Mouse (Mus musculus): ENCODE measurements around the gene Cplx3. TPM values are rescaled to one million over a fixed set of nuclear protein-coding genes. Genes with fewer than 3 reads are reported as not detected.

The Cplx3 gene
- total and polyA plus RNA-seq, 3 experiments = not detected

- DNase-seq (ENCODE audit: low read depth, low spot score) = peak; percentile 49
- H3K4me1 ChIP-seq (ENCODE audit: control insufficient read depth in 1 of 2, insufficient read depth in 2 of 2, low read length in 2 of 2) = peaks cover 25 to 59% of the 10 kb centered on the region in 2 experiments
- no peak overlapping the region for H3K9ac ChIP-seq (ENCODE audit: control insufficient read depth, low read depth, low read length, poor library complexity, severe bottlenecking)
- H3K4me3 ChIP-seq (ENCODE audit: control insufficient read depth in 1 of 2, insufficient read depth in 1 of 2, low read depth in 2 of 2, low read length in 2 of 2) = no peak overlapping the region
- H3K79me2 ChIP-seq (ENCODE audit: control insufficient read depth, insufficient read depth, low read length, poor library complexity) = peaks cover 98% of the 10 kb centered on the region
- H3K27ac ChIP-seq (ENCODE audit: control insufficient read depth, low read depth, low read length) = no peak overlapping the region; the same call in 1 of the 2 replicates
- no peaks in the 10 kb centered on the region for H3K27me3 ChIP-seq (ENCODE audit: control insufficient read depth in 1 of 2, insufficient read depth in 2 of 2, low read length in 2 of 2)
- peaks cover 12 to 54% of the 10 kb centered on the region in 2 experiments for H3K36me3 ChIP-seq (ENCODE audit: control insufficient read depth in 1 of 2, insufficient read depth in 2 of 2, low read length in 2 of 2)
- no peaks in the 10 kb centered on the region for H3K9me3 ChIP-seq (replicated peaks; ENCODE audit: insufficient read depth, low read length)
- TF ChIP-seq ETS1 (IDR thresholded peaks at IDR 0.05; ENCODE audit: low read depth, low read length) (peak; percentile 55; the same call in 1 of the 2 replicates), MEF2A (IDR thresholded peaks at IDR 0.05; ENCODE audit: extremely low read depth, insufficient replicate concordance, low read depth, low read length, poor library complexity, severe bottlenecking) (peak; percentile 90), MYB (IDR thresholded peaks at IDR 0.05; ENCODE audit: low read depth, low read length) (no peak), ZNF384 (IDR thresholded peaks at IDR 0.05; ENCODE audit: low read depth, low read length) (no peak), TCF12 (IDR thresholded peaks at IDR 0.05; ENCODE audit: low read depth, low read length) (0 out of 2 replicates have a peak, but pooled peaks have one; percentile 12)
Observed at GRCm38 (mm10) chr9:57637741-57638322, 31.8 kb upstream of the Cplx3 start.

GRCm38 (mm10) chr9:57637272-57637671 lies 31.2 kb upstream of the Cplx3 start:
- no peaks in the 10 kb centered on the region for H3K9me3 ChIP-seq (replicated peaks; ENCODE audit: insufficient read depth, low read length)
- no peak for DNase-seq (ENCODE audit: low read depth, low spot score)
- H3K36me3 ChIP-seq (ENCODE audit: control insufficient read depth in 1 of 2, insufficient read depth in 2 of 2, low read length in 2 of 2) = peaks cover 12 to 49% of the 10 kb centered on the region in 2 experiments
- no peak overlapping the region for H3K9ac ChIP-seq (ENCODE audit: control insufficient read depth, low read depth, low read length, poor library complexity, severe bottlenecking)
- H3K79me2 ChIP-seq (ENCODE audit: control insufficient read depth, insufficient read depth, low read length, poor library complexity) = peaks cover 92% of the 10 kb centered on the region
- no peak overlapping the region for H3K27ac ChIP-seq (ENCODE audit: control insufficient read depth, low read depth, low read length)
- H3K4me1 ChIP-seq (ENCODE audit: control insufficient read depth in 1 of 2, insufficient read depth in 2 of 2, low read length in 2 of 2) = peaks cover 22 to 54% of the 10 kb centered on the region in 2 experiments
- H3K27me3 ChIP-seq (ENCODE audit: control insufficient read depth in 1 of 2, insufficient read depth in 2 of 2, low read length in 2 of 2) = no peaks in the 10 kb centered on the region
- no peak for TF ChIP-seq POLR2AphosphoS5 (IDR thresholded peaks at IDR 0.05; ENCODE audit: borderline replicate concordance, low read depth, low read length)
- no peak for TF ChIP-seq ZKSCAN1 (IDR thresholded peaks at IDR 0.05; ENCODE audit: low read depth, low read length)
- no peak for TF ChIP-seq POLR2AphosphoS2 (IDR thresholded peaks at IDR 0.05; ENCODE audit: low read length)
- TF ChIP-seq MAZ (IDR thresholded peaks at IDR 0.05; ENCODE audit: low read depth, low read length) = no peak
- no peak for TF ChIP-seq GATA1 (IDR thresholded peaks at IDR 0.05; ENCODE audit: low read depth, low read length)
- no peak for TF ChIP-seq MAFK (IDR thresholded peaks at IDR 0.05; ENCODE audit: borderline replicate concordance, low read depth, low read length)
- TF ChIP-seq CTCF (IDR thresholded peaks at IDR 0.05 in 2 of 3, conservative IDR thresholded peaks at IDR 0.05 in 1 of 3; ENCODE audit: control insufficient read depth in 1 of 3, insufficient read depth in 1 of 3, low read depth in 2 of 3, low read length in 3 of 3, poor library complexity in 1 of 3, severe bottlenecking in 1 of 3) = no peak
- TF ChIP-seq ELF1 (IDR thresholded peaks at IDR 0.05; ENCODE audit: low read depth, low read length) = no peak
- no peak for TF ChIP-seq UBTF (IDR thresholded peaks at IDR 0.05; ENCODE audit: borderline replicate concordance, insufficient read depth, low read depth, low read length)
- no peak for TF ChIP-seq NELFE (IDR thresholded peaks at IDR 0.05; ENCODE audit: low read depth, low read length)
- TF ChIP-seq RCOR1 (IDR thresholded peaks at IDR 0.05; ENCODE audit: low read depth, low read length) = no peak
- TF ChIP-seq JUND (IDR thresholded peaks at IDR 0.05; ENCODE audit: low read depth, low read length) = no peak
- no peak for TF ChIP-seq USF2 (IDR thresholded peaks at IDR 0.05; ENCODE audit: borderline replicate concordance in 1 of 2, insufficient read depth in 1 of 2, low read depth in 1 of 2, low read length in 2 of 2)
- TF ChIP-seq KAT2A (conservative IDR thresholded peaks at IDR 0.05; ENCODE audit: low read depth, low read length) = no peak
- no peak for TF ChIP-seq ZC3H11A (IDR thresholded peaks at IDR 0.05; ENCODE audit: low read depth, low read length)
- no peak for TF ChIP-seq MYC (IDR thresholded peaks at IDR 0.05; ENCODE audit: low read depth, low read length)
- no peak for TF ChIP-seq SIN3A (IDR thresholded peaks at IDR 0.05; ENCODE audit: low read length)
- H3K4me3 ChIP-seq (ENCODE audit: control insufficient read depth in 1 of 2, insufficient read depth in 1 of 2, low read depth in 2 of 2, low read length in 2 of 2) = no peak overlapping the region
